Mouse (Mus musculus): Measurements from ENCODE around the gene Ppil6. TPM values are rescaled to one million over a fixed set of nuclear protein-coding genes. Genes with fewer than 3 reads are reported as not detected.

Ppil6 gene
- not detected for total RNA-seq (2021)
- long read RNA-seq, experiment 1, result 0 reads
- long read RNA-seq, experiment 2, result 0 reads

- TF ChIP-seq CTCF (IDR thresholded peaks at IDR 0.05), result 0 out of 2 replicates have a peak, but pooled peaks have one; percentile 1
- Histone ChIP-seq H3K4me3 (peak within 1 kb of the TSS; percentile 97), H3K27ac (peak within 1 kb of the TSS; percentile 92)
- DNase-seq, result peak; percentile 96
- intact Hi-C loops (cut with DNase I), result no loop called here
Measured at GRCm38 (mm10) chr10:41489708-41490517, at the start of gene Ppil6, which contains the start of gene Smpd2. Ppil6 (plus strand) TSS chr10:41490439. Smpd2 (minus strand) TSS chr10:41490369.

DNA sequence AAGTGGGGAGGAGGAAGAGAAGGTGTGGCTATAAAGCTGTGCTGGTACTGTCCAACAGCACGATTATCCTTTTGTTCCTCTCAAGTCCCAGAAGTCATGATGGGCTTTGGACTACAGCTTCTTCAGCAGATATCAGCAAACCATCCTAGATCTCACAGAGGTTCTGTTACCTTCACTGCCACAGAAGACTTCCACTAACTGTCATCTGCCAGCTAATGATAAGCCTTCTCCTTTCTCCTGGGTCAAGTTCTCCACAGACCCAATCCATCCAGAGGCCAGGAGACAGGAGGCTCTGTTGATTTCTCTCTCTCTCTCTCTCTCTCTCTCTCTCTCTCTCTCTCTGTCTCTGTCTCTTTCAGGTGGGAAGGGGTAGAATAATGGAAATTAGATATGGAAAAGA is 42.0 kb upstream of the Ppil6 start:
- DNase-seq, result no peak
- H3K27ac ChIP-seq, result no peak overlapping the region
- no peak overlapping the region for H3K4me3 ChIP-seq
- intact Hi-C loops (cut with DNase I), result no loop called here
- TF ChIP-seq CTCF (IDR thresholded peaks at IDR 0.05), result no peak

DNA sequence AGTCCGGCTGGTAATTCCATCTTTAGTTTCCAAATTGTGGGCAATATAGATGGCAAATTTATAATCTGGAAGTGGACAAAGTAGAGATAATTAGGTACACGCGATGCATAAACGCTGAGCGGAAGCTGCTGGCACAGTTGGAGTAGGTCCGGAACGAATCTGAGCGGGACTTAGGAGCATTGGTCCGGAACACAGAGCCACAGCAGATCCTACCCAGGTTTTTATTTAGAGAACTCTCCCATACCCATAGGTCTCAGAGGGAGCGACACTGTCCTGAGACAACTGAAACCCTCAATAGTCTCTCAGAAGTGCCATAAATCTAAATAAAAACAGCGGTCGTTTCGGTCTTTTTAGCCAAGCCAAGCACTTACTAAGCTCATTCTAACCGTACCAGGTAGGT is 40.6 kb upstream of the Ppil6 start:
- intact Hi-C loops (cut with DNase I), result no loop called here
- peak; percentile 29 for DNase-seq
- peak overlapping the region; percentile 95 for H3K27ac ChIP-seq

DNA sequence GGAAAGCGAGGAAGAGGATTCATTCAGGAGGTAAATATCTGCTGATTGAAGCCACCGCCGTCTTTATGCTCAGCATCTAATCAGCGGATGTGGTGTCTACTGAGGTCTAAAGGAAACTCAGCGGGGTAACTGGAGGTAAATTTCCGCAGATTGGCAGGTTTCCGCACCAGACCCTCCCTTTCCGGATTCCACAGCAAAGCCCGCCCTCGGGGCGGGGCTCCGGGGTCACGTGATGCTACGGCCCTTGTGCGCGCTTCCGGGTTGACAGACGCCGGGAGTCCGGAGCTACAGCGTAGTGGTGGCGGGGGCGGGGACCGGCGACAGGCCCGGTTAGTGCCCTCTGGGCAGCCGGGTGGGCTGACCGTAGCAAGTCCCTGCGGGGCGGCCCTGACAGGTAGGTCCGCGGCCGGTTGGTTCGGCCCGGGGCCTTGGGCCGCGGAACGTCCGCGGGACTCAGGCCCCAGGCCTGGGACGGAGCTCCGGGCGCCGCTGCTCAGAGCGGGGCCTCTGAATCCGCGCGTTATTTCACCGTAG is 40.0 kb upstream of the Ppil6 start, which contains the start of gene Zbtb24:
Gene Zbtb24 (plus strand): TSS at position 247 of the 534 bp plus-strand sequence.
- Histone ChIP-seq H3K27ac (peak within 1 kb of the TSS; percentile 95), H3K4me3 (peak within 1 kb of the TSS; percentile 91)
- no peak for TF ChIP-seq CTCF (IDR thresholded peaks at IDR 0.05)
- intact Hi-C loops (cut with DNase I), result no loop called here
- peak; percentile 96 for DNase-seq

More for the DNA sequence above, 40.6 kb upstream of the Ppil6 start:
- peak overlapping the region; percentile 91 for H3K4me3 ChIP-seq
- TF ChIP-seq CTCF (IDR thresholded peaks at IDR 0.05), result no peak

- intact Hi-C loops (cut with DNase I), result no loop called here
- Histone ChIP-seq H3K4me3 (peak overlapping the region; percentile 91), H3K27ac (peak overlapping the region; percentile 95)
- TF ChIP-seq CTCF (IDR thresholded peaks at IDR 0.05), result no peak
- no peak for DNase-seq
Measured at GRCm38 (mm10) chr10:41450780-41451522, 39.3 kb upstream of the Ppil6 start.

- H3K27ac ChIP-seq, result no peak overlapping the region
- H3K4me3 ChIP-seq, result peak overlapping the region; percentile 91; the same call in 1 of the 2 replicates
- no peak for DNase-seq
- intact Hi-C loops (cut with DNase I), result no loop called here
- no peak for TF ChIP-seq CTCF (IDR thresholded peaks at IDR 0.05)
Measured at GRCm38 (mm10) chr10:41451656-41452055, 38.6 kb upstream of the Ppil6 start.

- TF ChIP-seq CTCF (IDR thresholded peaks at IDR 0.05), result no peak
- Histone ChIP-seq H3K27ac (no peak overlapping the region), H3K4me3 (no peak overlapping the region)
- DNase-seq, result no peak
- intact Hi-C loops (cut with DNase I), result no loop called here
Measured at GRCm38 (mm10) chr10:41452791-41453190, 37.4 kb upstream of the Ppil6 start.

DNA sequence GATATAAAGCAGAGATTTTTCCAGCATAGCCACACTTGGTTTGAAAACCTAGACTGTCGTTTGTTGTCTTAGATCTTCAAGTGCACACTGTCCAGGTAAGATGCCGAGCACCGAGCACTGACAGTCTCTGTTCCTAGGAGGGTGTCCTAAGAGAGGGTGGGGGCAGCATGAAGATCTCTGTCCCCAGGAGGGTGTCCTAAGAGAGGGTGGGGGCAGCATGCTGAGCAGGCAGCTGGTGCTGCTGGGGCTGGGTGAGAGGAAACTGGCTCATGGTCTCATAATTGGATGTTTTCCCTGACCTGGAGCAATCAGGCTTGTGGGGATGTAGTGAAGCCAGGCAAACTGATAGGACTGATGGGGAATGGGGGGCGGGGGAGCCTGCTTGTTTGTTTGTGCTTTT is 30.2 kb upstream of the Ppil6 start:
- no peak for DNase-seq
- no peak overlapping the region for H3K4me3 ChIP-seq
- no peak overlapping the region for H3K27ac ChIP-seq
- intact Hi-C loops (cut with DNase I), result no loop called here
- TF ChIP-seq CTCF (IDR thresholded peaks at IDR 0.05), result no peak

- DNase-seq, result no peak
- no peak overlapping the region for H3K4me3 ChIP-seq
- intact Hi-C loops (cut with DNase I), result no loop called here
- no peak overlapping the region for H3K27ac ChIP-seq
- no peak for TF ChIP-seq CTCF (IDR thresholded peaks at IDR 0.05)
Measured at GRCm38 (mm10) chr10:41460501-41460900, 29.7 kb upstream of the Ppil6 start.

DNA sequence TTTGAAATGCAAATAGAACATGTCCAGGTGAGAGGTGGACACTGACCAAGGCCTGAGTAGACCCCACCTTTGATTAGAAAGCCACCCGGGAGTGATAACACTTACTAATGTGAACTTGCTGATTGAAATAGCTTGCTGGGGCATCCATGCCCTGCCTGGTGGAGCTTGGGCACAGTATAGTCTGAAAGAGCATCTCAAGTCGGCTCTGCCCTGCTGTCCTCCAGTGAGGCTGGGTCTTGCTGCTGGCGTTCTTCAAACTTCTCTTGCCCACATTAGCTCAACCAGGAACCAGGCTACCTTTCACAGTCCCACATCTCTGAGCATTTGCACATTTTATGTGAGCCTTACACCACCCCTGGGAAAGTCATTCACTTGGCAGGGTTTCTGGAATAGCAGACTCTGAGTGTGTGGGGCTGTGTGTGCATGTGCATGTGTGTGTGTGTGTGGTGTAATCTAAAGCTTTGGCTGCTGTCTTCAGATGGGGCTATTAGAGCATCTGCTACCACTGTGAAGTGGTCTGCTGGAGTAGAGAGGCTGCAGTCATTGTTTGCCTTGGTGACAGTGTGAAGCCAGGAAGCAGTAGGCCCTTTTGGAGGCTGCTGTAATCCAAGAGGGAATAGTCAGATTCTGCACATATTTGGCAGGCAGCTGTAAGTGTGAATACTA is 29.0 kb upstream of the Ppil6 start:
- no peak for DNase-seq
- TF ChIP-seq CTCF (IDR thresholded peaks at IDR 0.05), result no peak
- H3K27ac ChIP-seq, result no peak overlapping the region
- no peak overlapping the region for H3K4me3 ChIP-seq
- intact Hi-C loops (cut with DNase I), result no loop called here

- no peak for TF ChIP-seq CTCF (IDR thresholded peaks at IDR 0.05)
- no peak for DNase-seq
- Histone ChIP-seq H3K27ac (no peak overlapping the region), H3K4me3 (no peak overlapping the region)
- intact Hi-C loops (cut with DNase I), result no loop called here
Measured at GRCm38 (mm10) chr10:41464401-41464955, 25.8 kb upstream of the Ppil6 start.

DNA sequence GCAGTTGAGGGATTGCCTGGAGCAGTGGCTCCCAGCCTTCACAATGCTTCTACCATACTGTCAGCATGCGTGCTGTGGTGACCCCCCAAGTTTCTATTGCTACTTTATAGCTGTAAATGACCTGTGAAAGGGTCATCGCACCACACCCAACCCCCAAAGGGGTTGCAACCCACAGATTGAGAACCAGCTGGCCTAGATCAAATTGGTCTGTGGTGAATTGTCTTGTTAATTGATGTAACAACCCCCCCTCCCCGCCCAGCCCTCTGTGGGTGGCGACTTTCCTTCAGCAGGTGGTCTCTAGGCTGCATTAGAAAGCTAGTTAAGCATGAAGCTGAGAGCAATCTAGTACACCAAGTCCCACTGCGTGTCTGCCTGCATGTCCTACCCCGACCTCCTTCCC is 22.9 kb upstream of the Ppil6 start:
- intact Hi-C loops (cut with DNase I), result no loop called here
- no peak for DNase-seq
- Histone ChIP-seq H3K4me3 (no peak overlapping the region), H3K27ac (no peak overlapping the region)
- no peak for TF ChIP-seq CTCF (IDR thresholded peaks at IDR 0.05)
